Mouse (Mus musculus) lung, embryonic 15.5 days (tissue): Measurements from ENCODE around the gene Hsh2d. TPM values are rescaled to one million over a fixed set of nuclear protein-coding genes. Genes with fewer than 3 reads are reported as not detected.

Experiments
- ATAC-seq: fragments of 200-750 bp; cut with Nextera tagmentation; 2 replicates; pipeline ENCODE4 v1.8.0; 2017; ENCODE audit warnings: moderate number of reproducible peaks, borderline replicate concordance; ENCODE audit not compliant: low FRiP score, low TSS enrichment; ENCODE audit errors: extremely low read depth
- H3K27ac ChIP-seq: fragments of 300-500 bp; sonication (generic); 2 replicates; pipeline ENCODE4 v1.5.1; 2015; ENCODE audit warnings: moderate library complexity, mild to moderate bottlenecking, inconsistent platforms
- H3K27me3 ChIP-seq: fragments of 300-500 bp; sonication (generic); 2 replicates; pipeline ENCODE4 v1.6.1; 2015; ENCODE audit warnings: inconsistent platforms
- H3K36me3 ChIP-seq: fragments of 300-500 bp; sonication (generic); 2 replicates; pipeline ENCODE4 v1.6.1; 2015; ENCODE audit warnings: inconsistent platforms
- H3K4me1 ChIP-seq: fragments of 300-500 bp; sonication (generic); 2 replicates; pipeline ENCODE4 v1.6.1; 2015; ENCODE audit warnings: inconsistent platforms
- H3K4me2 ChIP-seq: fragments of 300-500 bp; sonication (generic); 2 replicates; pipeline ENCODE4 v1.6.1; 2015; ENCODE audit warnings: inconsistent platforms, mild to moderate bottlenecking, moderate library complexity
- H3K4me3 ChIP-seq: fragments of 300-500 bp; sonication (generic); 2 replicates; pipeline ENCODE4 v1.5.1; 2015; ENCODE audit warnings: mild to moderate bottlenecking, inconsistent platforms
- H3K9ac ChIP-seq: fragments of 300-500 bp; sonication (generic); 2 replicates; pipeline ENCODE4 v1.6.1; 2015; ENCODE audit warnings: inconsistent platforms
- H3K9me3 ChIP-seq: fragments of 300-500 bp; sonication (generic); 2 replicates; pipeline ENCODE4 v1.6.1; 2016; ENCODE audit warnings: inconsistent platforms
- WGBS: fragments of 180-500 bp; shearing (Covaris S2); methylation state at CpG from one replicate; pipeline ENCODE4 v1.1.7; 2015; 5-methylcytosine and 5-hydroxymethylcytosine counted together
- polyA plus RNA-seq: library from polyadenylated mRNA; unstranded; fragments of >200 nt; fragmentation: Nextera tagmentation; extraction: Ambion mirVana; gene quantifications from 2 replicates; pipeline ENCODE4 v1.2.1, GENCODE M21; 2015

Gene Hsh2d
- polyA plus RNA-seq, 1 experiment from 2014 or later: 0.57 TPM

DNA sequence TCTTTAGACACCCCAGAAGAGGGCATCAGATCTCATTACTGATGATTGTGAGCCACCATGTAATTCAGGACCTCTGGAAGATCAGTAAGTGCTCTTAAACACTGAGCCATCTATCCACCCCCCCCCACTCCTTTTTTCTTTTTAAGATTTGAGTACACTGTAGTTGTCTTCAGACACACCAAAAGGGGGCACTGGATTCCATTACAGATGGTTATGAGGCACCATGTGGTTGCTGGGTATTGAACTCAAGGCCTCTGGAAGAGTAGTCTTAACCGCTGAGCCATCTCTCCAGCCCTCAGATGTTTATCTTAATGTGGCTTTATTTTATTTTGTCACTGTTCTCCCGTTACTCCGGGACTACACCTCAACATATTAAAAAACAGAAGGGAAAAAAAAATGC lies 29.4 kb upstream of the Hsh2d start:
- no peak for ATAC-seq
- 0 out of 2 replicates have a peak overlapping the region, but pooled peaks have one; percentile 71 for H3K27ac ChIP-seq

GRCm38 (mm10) chr8:72160707-72161697 lies 28.4 kb upstream of the Hsh2d start, which contains the start of gene Rab8a:
Gene Rab8a (plus strand): TSS chr8:72161200.
- WGBS: under 1% methylated on average over 82 of the region's 82 CpGs
- peak within 1 kb of the TSS; percentile 78 for H3K27ac ChIP-seq
- H3K36me3 ChIP-seq: peaks cover 4% of the 10 kb centered on the region; the same call in 1 of the 2 replicates
- H3K4me2 ChIP-seq: peak within 1 kb of the TSS; percentile 74
- peak within 1 kb of the TSS; percentile 79 for H3K4me3 ChIP-seq
- peak within 1 kb of the TSS; percentile 92 for H3K9ac ChIP-seq
- peaks cover 24% of the 10 kb centered on the region for H3K4me1 ChIP-seq
- H3K27me3 ChIP-seq: no peaks in the 10 kb centered on the region
- no peaks in the 10 kb centered on the region for H3K9me3 ChIP-seq
- ATAC-seq: peak; percentile 99

More for the DNA sequence above, 29.4 kb upstream of the Hsh2d start:
- peaks cover 4% of the 10 kb centered on the region; the same call in 1 of the 2 replicates for H3K36me3 ChIP-seq
- no peaks in the 10 kb centered on the region for H3K9me3 ChIP-seq
- H3K4me2 ChIP-seq: peak overlapping the region; percentile 74
- 58% methylated on average over 3 of the region's 3 CpGs for WGBS
- H3K4me3 ChIP-seq: peak overlapping the region; percentile 79
- H3K9ac ChIP-seq: no peak overlapping the region
- H3K4me1 ChIP-seq: peaks cover 24% of the 10 kb centered on the region
- H3K27me3 ChIP-seq: no peaks in the 10 kb centered on the region

GRCm38 (mm10) chr8:72162821-72163220 lies 26.6 kb upstream of the Hsh2d start:
- Histone ChIP-seq H3K9ac (no peak overlapping the region), H3K4me2 (0 out of 2 replicates have a peak overlapping the region, but pooled peaks have one; percentile 62), H3K4me1 (peaks cover 24% of the 10 kb centered on the region), H3K27ac (no peak overlapping the region), H3K4me3 (no peak overlapping the region), H3K27me3 (no peaks in the 10 kb centered on the region), H3K9me3 (no peaks in the 10 kb centered on the region), H3K36me3 (peaks cover 7% of the 10 kb centered on the region)
- ATAC-seq: no peak

DNA sequence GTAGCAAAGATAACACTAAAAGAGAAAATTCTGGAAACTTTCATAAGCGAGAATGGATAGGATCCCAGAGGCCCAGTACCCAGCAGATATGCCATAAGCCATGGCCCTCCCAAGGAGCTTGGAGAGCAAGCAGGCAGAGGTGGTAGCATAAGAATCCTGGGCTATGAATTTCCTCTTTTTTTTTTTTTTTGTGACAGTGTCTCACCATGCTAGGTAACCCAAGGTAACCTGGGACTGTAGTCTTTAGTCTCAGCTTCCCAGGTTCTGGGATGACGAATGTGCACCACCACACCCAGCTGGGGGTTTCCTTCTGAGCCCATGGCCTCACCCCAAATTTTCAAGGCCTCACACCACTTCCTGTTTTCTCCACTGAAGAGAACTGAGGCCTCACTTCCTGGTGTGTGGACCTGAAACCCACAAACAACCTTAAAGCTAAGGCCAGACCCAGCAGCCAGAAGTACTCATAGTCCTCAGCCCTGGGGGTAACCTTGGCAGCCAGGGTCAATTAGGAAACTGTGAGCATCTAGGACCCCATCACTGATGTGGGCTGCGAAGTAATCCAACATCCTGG lies 20.3 kb upstream of the Hsh2d start:
- Histone ChIP-seq H3K4me3 (no peak overlapping the region), H3K4me1 (no peaks in the 10 kb centered on the region), H3K36me3 (peaks cover 68% of the 10 kb centered on the region), H3K4me2 (no peak overlapping the region), H3K9me3 (no peaks in the 10 kb centered on the region), H3K27me3 (no peaks in the 10 kb centered on the region), H3K27ac (no peak overlapping the region), H3K9ac (no peak overlapping the region)
- WGBS: 83% methylated on average over 3 of the region's 3 CpGs
- no peak for ATAC-seq

GRCm38 (mm10) chr8:72169681-72170249 lies 19.7 kb upstream of the Hsh2d start:
- Histone ChIP-seq H3K9ac (no peak overlapping the region), H3K4me3 (no peak overlapping the region), H3K27ac (no peak overlapping the region), H3K9me3 (no peaks in the 10 kb centered on the region), H3K4me2 (no peak overlapping the region), H3K36me3 (peaks cover 71% of the 10 kb centered on the region), H3K27me3 (no peaks in the 10 kb centered on the region), H3K4me1 (no peaks in the 10 kb centered on the region)
- 60% methylated on average over 3 of the region's 3 CpGs for WGBS
- ATAC-seq: no peak

- no peak overlapping the region for H3K4me2 ChIP-seq
- ATAC-seq: no peak
- H3K4me3 ChIP-seq: no peak overlapping the region
- peaks cover 79% of the 10 kb centered on the region for H3K36me3 ChIP-seq
- H3K9me3 ChIP-seq: no peaks in the 10 kb centered on the region
- 63% methylated on average over 5 of the region's 5 CpGs for WGBS
- H3K9ac ChIP-seq: no peak overlapping the region
- no peaks in the 10 kb centered on the region for H3K27me3 ChIP-seq
- no peak overlapping the region for H3K27ac ChIP-seq
- no peaks in the 10 kb centered on the region for H3K4me1 ChIP-seq
These were observed 12.0 kb upstream of the Hsh2d start for GRCm38 (mm10) chr8:72177346-72177925.

DNA sequence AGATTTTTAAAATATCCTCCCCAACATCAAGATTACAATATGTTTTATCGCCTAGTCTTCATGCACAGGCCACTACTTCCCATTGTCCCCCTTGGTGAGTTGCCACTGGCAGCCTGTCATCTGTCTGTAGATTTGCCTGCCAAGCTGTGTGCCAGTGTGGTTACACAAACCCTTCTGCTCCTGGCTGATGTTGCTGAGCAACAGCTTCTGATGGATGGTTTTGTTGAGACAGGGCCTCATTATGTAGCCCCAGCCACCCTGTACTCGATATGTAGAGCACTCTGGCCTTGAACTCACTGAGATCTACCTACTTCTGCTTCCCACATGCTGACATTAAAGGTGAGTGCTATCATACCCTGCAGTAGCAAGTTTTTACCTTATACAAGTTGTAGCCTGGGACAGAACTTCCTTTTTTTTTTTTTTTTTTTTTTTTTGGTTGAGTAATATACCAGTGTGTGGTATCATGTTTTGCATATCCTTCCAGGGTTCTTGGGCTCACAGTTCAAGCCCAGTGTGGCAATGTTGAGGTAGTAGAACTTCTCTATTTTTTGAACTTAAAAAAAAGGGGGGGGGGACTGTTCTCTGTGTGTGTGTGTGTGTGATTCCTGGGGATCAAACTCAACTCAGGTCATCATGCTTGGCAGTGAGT lies 5.8 kb upstream of the Hsh2d start:
- no peak overlapping the region for H3K4me2 ChIP-seq
- peaks cover 24% of the 10 kb centered on the region for H3K36me3 ChIP-seq
- no peak for ATAC-seq
- 67% methylated on average over 2 of the region's 2 CpGs for WGBS
- no peaks in the 10 kb centered on the region for H3K9me3 ChIP-seq
- no peaks in the 10 kb centered on the region for H3K27me3 ChIP-seq
- H3K27ac ChIP-seq: no peak overlapping the region
- no peak overlapping the region for H3K9ac ChIP-seq
- no peak overlapping the region for H3K4me3 ChIP-seq
- H3K4me1 ChIP-seq: no peaks in the 10 kb centered on the region

DNA sequence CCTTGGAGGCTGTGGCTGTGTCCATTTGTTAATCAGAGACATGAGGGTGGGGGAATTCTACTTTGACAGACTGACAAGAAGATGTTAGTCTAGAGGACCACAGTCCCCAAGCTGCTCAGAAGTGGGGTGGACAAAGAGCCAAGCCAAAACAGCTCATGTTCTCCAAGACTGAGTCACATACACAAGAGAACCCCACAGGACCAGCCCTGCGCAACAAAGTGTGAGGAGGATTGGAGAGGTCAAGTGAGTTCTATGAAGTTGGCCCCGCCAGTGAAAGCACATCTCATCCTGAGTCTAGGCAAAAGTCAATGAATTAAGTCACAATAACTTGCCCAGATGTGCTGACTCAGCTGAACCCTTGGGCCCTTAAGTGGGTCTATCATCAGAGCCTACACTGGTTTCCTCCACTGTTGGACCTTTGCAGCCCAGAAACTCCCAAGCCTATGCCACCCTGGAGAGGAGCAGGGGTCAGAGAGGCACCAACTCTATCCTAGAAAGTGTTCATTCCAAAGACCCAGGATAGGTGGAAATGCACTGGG lies 1.6 kb upstream of the Hsh2d start:
- no peak overlapping the region for H3K9ac ChIP-seq
- peaks cover 16% of the 10 kb centered on the region for H3K4me1 ChIP-seq
- 72% methylated on average over 2 of the region's 2 CpGs for WGBS
- no peaks in the 10 kb centered on the region for H3K27me3 ChIP-seq
- H3K4me2 ChIP-seq: no peak overlapping the region
- H3K36me3 ChIP-seq: no peaks in the 10 kb centered on the region
- H3K4me3 ChIP-seq: no peak overlapping the region
- ATAC-seq: no peak
- H3K27ac ChIP-seq: no peak overlapping the region
- H3K9me3 ChIP-seq: no peaks in the 10 kb centered on the region

GRCm38 (mm10) chr8:72190215-72190539 lies 739 bp downstream of the Hsh2d start:
- H3K4me3 ChIP-seq: no peak overlapping the region
- H3K9ac ChIP-seq: no peak overlapping the region
- peak overlapping the region; percentile 82 for H3K27ac ChIP-seq
- H3K4me1 ChIP-seq: peaks cover 16% of the 10 kb centered on the region
- H3K36me3 ChIP-seq: no peaks in the 10 kb centered on the region
- H3K9me3 ChIP-seq: no peaks in the 10 kb centered on the region
- 0 out of 2 replicates have a peak, but pooled peaks have one; percentile 3 for ATAC-seq
- 54% methylated on average over 2 of the region's 2 CpGs for WGBS
- no peak overlapping the region for H3K4me2 ChIP-seq
- H3K27me3 ChIP-seq: no peaks in the 10 kb centered on the region

- Histone ChIP-seq H3K4me3 (no peak overlapping the region), H3K9me3 (no peaks in the 10 kb centered on the region), H3K4me1 (peaks cover 16% of the 10 kb centered on the region), H3K27me3 (no peaks in the 10 kb centered on the region), H3K27ac (no peak overlapping the region), H3K36me3 (no peaks in the 10 kb centered on the region), H3K9ac (no peak overlapping the region), H3K4me2 (no peak overlapping the region)
- ATAC-seq: no peak
These were observed 2.6 kb downstream of the Hsh2d start for GRCm38 (mm10) chr8:72192065-72192464.

DNA sequence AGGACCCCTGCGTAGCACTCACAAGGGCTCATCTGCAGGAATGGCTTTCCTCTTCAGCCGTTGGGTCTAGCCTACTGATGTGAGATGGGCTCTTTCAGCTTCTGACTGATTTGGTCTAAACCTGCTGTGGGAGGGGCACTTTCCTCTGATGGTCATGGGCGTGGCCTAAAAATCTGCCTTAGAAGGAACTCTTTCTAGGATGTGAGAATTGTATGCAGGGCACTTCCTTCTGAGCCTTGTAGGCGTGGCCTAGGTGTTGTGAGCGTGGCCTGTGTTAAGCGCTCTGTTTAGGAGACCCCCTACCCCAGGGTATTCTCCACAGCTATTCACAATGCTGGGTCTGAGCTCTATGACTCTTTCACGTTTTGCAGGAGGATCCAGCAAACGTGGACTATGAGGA lies 8.6 kb downstream of the Hsh2d start:
- no peak for ATAC-seq
- no peak overlapping the region for H3K27ac ChIP-seq
- no peaks in the 10 kb centered on the region for H3K27me3 ChIP-seq
- H3K4me1 ChIP-seq: no peaks in the 10 kb centered on the region
- H3K4me2 ChIP-seq: no peak overlapping the region
- H3K9me3 ChIP-seq: 0 out of 2 replicates have a peak, but pooled peaks cover 3% of the 10 kb centered on the region
- WGBS: 54% methylated on average over 8 of the region's 8 CpGs
- no peak overlapping the region for H3K9ac ChIP-seq
- H3K4me3 ChIP-seq: no peak overlapping the region
- H3K36me3 ChIP-seq: no peaks in the 10 kb centered on the region
